Mouse (Mus musculus): ENCODE measurements at regions not wholly inside any gene's neighbourhood (a gene's known extent, or its start where the extent isn't known, plus 50 kb on each side); places are given as distances from the start of the nearest gene placed in this dataset.

DNA sequence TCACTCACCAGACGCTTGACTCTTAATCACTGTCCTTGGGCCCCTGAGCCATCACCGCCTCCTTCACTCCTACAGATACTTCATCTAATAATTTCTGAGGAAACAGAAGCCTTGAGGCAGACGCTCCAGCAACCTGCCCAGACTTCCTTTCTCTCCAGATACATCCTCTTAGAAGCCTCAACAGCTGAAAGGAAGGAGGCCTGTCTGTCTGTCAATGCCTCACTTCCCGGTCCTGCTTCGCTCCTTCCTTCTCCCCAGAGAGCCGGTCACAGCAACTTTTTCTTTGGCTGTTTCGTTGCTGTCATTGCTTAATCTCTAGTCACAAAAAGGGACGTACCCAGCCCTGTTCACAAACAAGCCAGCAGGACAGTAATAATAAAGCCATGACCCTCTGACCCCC, 50.0 kb upstream of the Hk2 start:
- TF ChIP-seq CTCF (IDR thresholded peaks at IDR 0.05; ENCODE audit: low read depth) (no peak), EP300 (IDR thresholded peaks at IDR 0.05; ENCODE audit: low read depth) (no peak)

Data from heart, postnatal 0 days (tissue).